In the genomic region with DNA sequence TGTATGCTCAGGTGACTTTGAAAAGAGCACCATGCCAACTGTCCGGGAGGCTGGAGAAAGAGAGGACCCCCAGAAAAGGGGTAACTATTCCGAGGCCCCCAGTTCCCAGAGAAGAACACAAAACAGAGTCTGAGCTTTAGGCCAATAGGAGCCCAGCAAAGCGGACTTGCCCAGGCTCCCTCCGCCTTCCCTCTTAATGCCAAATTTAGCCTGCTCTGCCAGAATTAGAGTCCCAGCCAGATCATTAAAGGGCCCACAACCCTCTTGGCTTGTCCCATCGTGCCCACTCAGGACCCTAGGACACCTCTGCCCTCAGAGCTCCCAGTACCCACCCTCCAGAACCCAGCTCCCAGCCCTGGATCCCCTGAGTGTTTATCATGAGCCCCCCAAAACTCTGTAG, we compare ENCODE assay signal across 37 mouse cellular contexts. TPM values are rescaled to one million over a fixed set of nuclear protein-coding genes. Genes with fewer than 3 reads are reported as not detected.
DNase-seq lines count a peak whose midpoint lies in the region; ATAC-seq and TF ChIP-seq lines count a peak whose summit lies in the region.
"Had no signal": no experiment of that assay in that cellular context is flagged by ENCODE, and none has a peak within 500 bp of the region (broad histone marks: within the 10 kb centered on the region; RNA-seq: fewer than 3 reads in every experiment).

No protein-coding gene starts in this region.

- peak overlapping the region; percentile 85 for H3K27ac ChIP-seq in heart, embryonic 10.5 days
- peak overlapping the region; percentile 65 for H3K27ac ChIP-seq in heart, embryonic 15.5 days
- peak overlapping the region; percentile 87 for H3K27ac ChIP-seq in heart, postnatal 0 days (ENCODE audit: low read depth)
- no peak overlapping the region for H3K27ac ChIP-seq in kidney, embryonic 15.5 days
- H3K27ac ChIP-seq: forebrain, embryonic 13.5 days; hindbrain, embryonic 15.5 days; limb, embryonic 12.5 days; liver, embryonic 12.5 days had no signal

- peak overlapping the region; percentile 59 for H3K4me2 ChIP-seq in heart, embryonic 15.5 days
- peak overlapping the region; percentile 64 for H3K4me2 ChIP-seq in heart, postnatal 0 days (ENCODE audit: low read depth, low read length)
- H3K4me2 ChIP-seq in kidney, embryonic 15.5 days, result no peak overlapping the region
- H3K4me2 ChIP-seq: forebrain, embryonic 13.5 days; hindbrain, embryonic 15.5 days; limb, embryonic 12.5 days; liver, embryonic 12.5 days; midbrain, embryonic 11.5 days had no signal

- peak; percentile 51 for DNase-seq in cerebellum, adult 9-11 months
- DNase-seq in cerebellum, adult 9-10 months, result no peak
- no peak for DNase-seq in heart, embryonic 10.5 days (ENCODE audit: low spot score)
- no peak for DNase-seq in heart, adult 9 months (ENCODE audit: low spot score in 2 of 2)
- no peak for DNase-seq in heart, postnatal 14 days
- DNase-seq in heart, postnatal 0 days (ENCODE audit: low spot score), result peak; percentile 48
- DNase-seq: adrenal gland, postnatal 14 days; kidney, adult 11 months; kidney, postnatal 25 days; liver, postnatal 0 days; lung, postnatal 36 days; right cerebral cortex, postnatal 14 days; thymus, postnatal 4 days had no signal

- H3K4me1 ChIP-seq in heart, embryonic 10.5 days, result peaks cover 49% of the 10 kb centered on the region
- H3K4me1 ChIP-seq in heart, embryonic 15.5 days (replicated peaks), result peaks cover 51% of the 10 kb centered on the region
- H3K4me1 ChIP-seq in heart, postnatal 0 days (ENCODE audit: control insufficient read depth, insufficient read depth), result peaks cover 22% of the 10 kb centered on the region; the same call in 1 of the 2 replicates
- H3K4me1 ChIP-seq in kidney, embryonic 15.5 days, result 0 out of 2 replicates have a peak, but pooled peaks cover 2% of the 10 kb centered on the region
- H3K4me1 ChIP-seq: limb, embryonic 12.5 days; liver, embryonic 12.5 days had no signal

- 0 out of 2 replicates have a peak, but pooled peaks have one; percentile 37 for ATAC-seq in heart, embryonic 15.5 days (replicated peaks; ENCODE audit: insufficient number of reproducible peaks, insufficient read depth, low FRiP score, low read depth)
- ATAC-seq in heart, postnatal 0 days (ENCODE audit: insufficient read depth, low read depth), result peak; percentile 49
- no peak for ATAC-seq in kidney, embryonic 15.5 days (replicated peaks; ENCODE audit: low FRiP score)
- ATAC-seq: forebrain, embryonic 13.5 days; inflammation-experienced regulatory T-cells, adult 6 months; liver, embryonic 12.5 days; liver, postnatal 0 days; midbrain, embryonic 16.5 days; Patski had no signal

- no peak for TF ChIP-seq EP300 in heart, postnatal 0 days (IDR thresholded peaks at IDR 0.05; ENCODE audit: low read depth)

- 39% methylated on average over 5 of the region's 5 CpGs for WGBS in heart, embryonic 10.5 days
- 34% methylated on average over 5 of the region's 5 CpGs for WGBS in heart, embryonic 15.5 days
- WGBS in heart, postnatal 0 days, result 18% methylated on average over 5 of the region's 5 CpGs
- WGBS in kidney, embryonic 15.5 days, result 62% methylated on average over 5 of the region's 5 CpGs

- peak overlapping the region; percentile 52 for H3K4me3 ChIP-seq in heart, embryonic 10.5 days
- H3K4me3 ChIP-seq in heart, embryonic 15.5 days, result peak overlapping the region; percentile 40
- peak overlapping the region; percentile 42 for H3K4me3 ChIP-seq in heart, postnatal 0 days (ENCODE audit: low read depth, low read length)
- H3K4me3 ChIP-seq in kidney, embryonic 15.5 days (replicated peaks), result no peak overlapping the region
- H3K4me3 ChIP-seq: forebrain, embryonic 13.5 days; hindbrain, embryonic 15.5 days; limb, embryonic 12.5 days; liver, embryonic 12.5 days had no signal

- no peak for TF ChIP-seq CTCF in heart, postnatal 0 days (IDR thresholded peaks at IDR 0.05; ENCODE audit: low read depth)

- H3K36me3 ChIP-seq in heart, embryonic 10.5 days, result no peaks in the 10 kb centered on the region
- H3K36me3 ChIP-seq in heart, embryonic 15.5 days, result no peaks in the 10 kb centered on the region
- H3K36me3 ChIP-seq in heart, postnatal 0 days (replicated peaks; ENCODE audit: control insufficient read depth, insufficient read depth, low read length), result no peaks in the 10 kb centered on the region
- H3K36me3 ChIP-seq in kidney, embryonic 15.5 days, result no peaks in the 10 kb centered on the region
- H3K36me3 ChIP-seq: hindbrain, embryonic 15.5 days; limb, embryonic 12.5 days; liver, embryonic 12.5 days had no signal

- peaks cover 28% of the 10 kb centered on the region for H3K27me3 ChIP-seq in heart, embryonic 10.5 days (ENCODE audit: insufficient read depth, poor library complexity, severe bottlenecking)
- no peaks in the 10 kb centered on the region for H3K27me3 ChIP-seq in heart, embryonic 15.5 days
- H3K27me3 ChIP-seq in heart, postnatal 0 days (ENCODE audit: control insufficient read depth, insufficient read depth, low read length), result no peaks in the 10 kb centered on the region
- 0 out of 2 replicates have a peak, but pooled peaks cover 6% of the 10 kb centered on the region for H3K27me3 ChIP-seq in kidney, embryonic 15.5 days
- H3K27me3 ChIP-seq: forebrain, embryonic 13.5 days; Patski had no signal

- intact Hi-C loops in heart, postnatal 14 days (cut with DNase I), result no loop called here

- peak overlapping the region; percentile 48; the same call in 1 of the 2 replicates for H3K9ac ChIP-seq in heart, embryonic 15.5 days
- peak overlapping the region; percentile 41 for H3K9ac ChIP-seq in heart, postnatal 0 days (replicated peaks; ENCODE audit: low read depth, low read length)
- no peak overlapping the region for H3K9ac ChIP-seq in kidney, embryonic 15.5 days
- H3K9ac ChIP-seq: forebrain, embryonic 13.5 days; hindbrain, embryonic 15.5 days; limb, embryonic 12.5 days; liver, embryonic 12.5 days; liver, postnatal 0 days had no signal

- H3K9me3 ChIP-seq in heart, embryonic 10.5 days, result no peaks in the 10 kb centered on the region
- H3K9me3 ChIP-seq in heart, embryonic 15.5 days (replicated peaks), result no peaks in the 10 kb centered on the region
- H3K9me3 ChIP-seq in heart, postnatal 0 days (replicated peaks; ENCODE audit: control insufficient read depth, low read length), result no peaks in the 10 kb centered on the region
- no peaks in the 10 kb centered on the region for H3K9me3 ChIP-seq in kidney, embryonic 15.5 days (replicated peaks)
- H3K9me3 ChIP-seq: forebrain, embryonic 13.5 days; hindbrain, embryonic 15.5 days; limb, embryonic 12.5 days; liver, embryonic 12.5 days had no signal

RNA-seq across cellular contexts. Expression of a gene that starts 3.2 kb away (rescaled TPM):
- polyA plus RNA-seq in heart, embryonic 10.5 days (2016; fragmentation: Nextera tagmentation; extraction: Ambion mirVana), result 12.5 and 25.8 TPM in 2 replicates
- polyA plus RNA-seq in heart, embryonic 15.5 days (2015; fragmentation: Nextera tagmentation; extraction: Ambion mirVana), result 22.1 and 24.7 TPM in 2 replicates
- total RNA-seq in heart, postnatal 14 days (2021), result 100 to 1,000 TPM; 135 to 139 TPM
- total RNA-seq in heart, postnatal 0 days (2014; rRNA removed; ENCODE audit: low replicate concordance), result 47.5 and 313 TPM in 2 replicates
- 62.2 and 62.4 TPM in 2 replicates for polyA plus RNA-seq in heart, postnatal 0 days (2015; fragmentation: Nextera tagmentation; extraction: Ambion mirVana)
- 1.2 and 1.7 TPM in 2 replicates for polyA plus RNA-seq in kidney, embryonic 15.5 days (2015; fragmentation: Nextera tagmentation; extraction: Ambion mirVana)
- total RNA-seq: adrenal gland, postnatal 14 days; left cerebral cortex, adult 18-20 months; megakaryocyte, adult 5-6 weeks; MEL had no signal
- polyA plus RNA-seq: forebrain, embryonic 13.5 days; inflammation-experienced regulatory T-cells, adult 6 months; midbrain, embryonic 11.5 days; neural tube, embryonic 14.5 days had no signal

RNA-seq across cellular contexts. Expression of a gene that starts 5.5 kb away (rescaled TPM):
- 0.22 TPM in 1 of 2 replicates, not detected in the other for polyA plus RNA-seq in heart, embryonic 10.5 days (2016; fragmentation: Nextera tagmentation; extraction: Ambion mirVana)
- polyA plus RNA-seq in heart, embryonic 15.5 days (2015; fragmentation: Nextera tagmentation; extraction: Ambion mirVana), result 0.15 and 0.22 TPM in 2 replicates
- not detected for total RNA-seq in heart, postnatal 14 days (2021)
- total RNA-seq in heart, postnatal 0 days (2014; rRNA removed; ENCODE audit: low replicate concordance), result not detected in 2 replicates
- polyA plus RNA-seq in heart, postnatal 0 days (2015; fragmentation: Nextera tagmentation; extraction: Ambion mirVana), result 0.27 TPM in 1 of 2 replicates, not detected in the other
- polyA plus RNA-seq in kidney, embryonic 15.5 days (2015; fragmentation: Nextera tagmentation; extraction: Ambion mirVana), result not detected in 2 replicates
- total RNA-seq: adrenal gland, postnatal 14 days; gastrocnemius, postnatal 36 days; heart, postnatal 10 days; layer of hippocampus, adult 18-20 months; layer of hippocampus, postnatal 10 days; left cerebral cortex, adult 18-20 months; left cerebral cortex, postnatal 14 days; megakaryocyte, adult 5-6 weeks; MEL had no signal
- polyA plus RNA-seq: cortical plate, adult 2 months; forebrain, embryonic 13.5 days; hindbrain, embryonic 15.5 days; inflammation-experienced regulatory T-cells, adult 6 months; kidney, embryonic 14.5 days; limb, embryonic 12.5 days; liver, embryonic 12.5 days; liver, postnatal 0 days; lung, embryonic 16.5 days; midbrain, embryonic 11.5 days; midbrain, embryonic 16.5 days; neural tube, embryonic 14.5 days; Patski; stomach, embryonic 14.5 days; thymus, postnatal 0 days had no signal

RNA-seq across cellular contexts. Expression of a gene that starts 17.9 kb away (rescaled TPM):
- polyA plus RNA-seq in heart, embryonic 10.5 days (2016; fragmentation: Nextera tagmentation; extraction: Ambion mirVana), result 8.5 and 12.5 TPM in 2 replicates
- polyA plus RNA-seq in heart, embryonic 15.5 days (2015; fragmentation: Nextera tagmentation; extraction: Ambion mirVana), result 5.0 and 6.6 TPM in 2 replicates
- total RNA-seq in heart, postnatal 14 days (2021), result 10 to 100 TPM; 50.5 to 52.1 TPM
- total RNA-seq in heart, postnatal 0 days (2014; rRNA removed; ENCODE audit: low replicate concordance), result 27.6 and 38.6 TPM in 2 replicates
- polyA plus RNA-seq in heart, postnatal 0 days (2015; fragmentation: Nextera tagmentation; extraction: Ambion mirVana), result 4.5 and 4.7 TPM in 2 replicates
- polyA plus RNA-seq in kidney, embryonic 15.5 days (2015; fragmentation: Nextera tagmentation; extraction: Ambion mirVana), result 10.0 and 10.6 TPM in 2 replicates

RNA-seq across cellular contexts. Expression of a gene that starts 36.8 kb away (rescaled TPM):
- polyA plus RNA-seq in heart, embryonic 10.5 days (2016; fragmentation: Nextera tagmentation; extraction: Ambion mirVana), result 15.1 and 18.8 TPM in 2 replicates
- polyA plus RNA-seq in heart, embryonic 15.5 days (2015; fragmentation: Nextera tagmentation; extraction: Ambion mirVana), result 8.0 and 13.2 TPM in 2 replicates
- 1 to 10 TPM; 2.2 TPM for total RNA-seq in heart, postnatal 14 days (2021)
- 6.2 and 9.5 TPM in 2 replicates for total RNA-seq in heart, postnatal 0 days (2014; rRNA removed; ENCODE audit: low replicate concordance)
- 4.6 and 4.8 TPM in 2 replicates for polyA plus RNA-seq in heart, postnatal 0 days (2015; fragmentation: Nextera tagmentation; extraction: Ambion mirVana)
- polyA plus RNA-seq in kidney, embryonic 15.5 days (2015; fragmentation: Nextera tagmentation; extraction: Ambion mirVana), result 16.9 and 21.2 TPM in 2 replicates

RNA-seq across cellular contexts. Expression of a gene that starts 36.9 kb away (rescaled TPM):
- 146 and 311 TPM in 2 replicates for polyA plus RNA-seq in heart, embryonic 10.5 days (2016; fragmentation: Nextera tagmentation; extraction: Ambion mirVana)
- 825 and 1,122 TPM in 2 replicates for polyA plus RNA-seq in heart, embryonic 15.5 days (2015; fragmentation: Nextera tagmentation; extraction: Ambion mirVana)
- total RNA-seq in heart, postnatal 14 days (2021), result 100 to 1,000 TPM; 475 to 551 TPM
- total RNA-seq in heart, postnatal 0 days (2014; rRNA removed; ENCODE audit: low replicate concordance), result 263 and 322 TPM in 2 replicates
- 334 and 345 TPM in 2 replicates for polyA plus RNA-seq in heart, postnatal 0 days (2015; fragmentation: Nextera tagmentation; extraction: Ambion mirVana)
- 1,101 and 1,120 TPM in 2 replicates for polyA plus RNA-seq in kidney, embryonic 15.5 days (2015; fragmentation: Nextera tagmentation; extraction: Ambion mirVana)

Comparison
In these comparisons a context has a peak if more than half of its experiments do, and no peak if none do; other contexts are left out.
1. DNase-seq: peak in cerebellum, adult 9-11 months (single experiment) and heart, postnatal 0 days (single experiment); none in cerebellum, adult 9-10 months (single experiment), heart, embryonic 10.5 days (single experiment), heart, adult 9 months (0 of 2) and heart, postnatal 14 days (0 of 2).